Mouse (Mus musculus) small intestine, adult 2 months (tissue): Measurements from ENCODE around the gene Zfand4.

Experiments
- CTCF ChIP-seq: fragments of 200-500 bp; IDR thresholded peaks from 2 replicates; pipeline ENCODE4 v1.5.1; 2012; ENCODE audit warnings: low read depth, mild to moderate bottlenecking, control low read depth, inconsistent platforms, low read length, moderate library complexity, mixed read lengths; ENCODE audit not compliant: insufficient replicate concordance, insufficient read length; ENCODE audit errors: extremely low read depth
- POLR2A ChIP-seq: fragments of 200-500 bp; IDR thresholded peaks from 2 replicates; pipeline ENCODE4 v1.6.1; 2012; ENCODE audit warnings: low read depth, mild to moderate bottlenecking, control low read depth, inconsistent platforms, low read length, moderate library complexity

- TF ChIP-seq CTCF: no peak
- no peak for TF ChIP-seq POLR2A
These were observed 11.7 kb downstream of the Zfand4 start for GRCm38 (mm10) chr6:116275695-116276094.
